ENCODE assay signal across 15 mouse cellular contexts in genomic region chr13:36654251-36654650, GRCm38 (mm10).
A peak's percentile ranks its signal among the peaks of the same experiment; 100 is the strongest.
DNase-seq lines count a peak whose midpoint lies in the region; ATAC-seq and TF ChIP-seq lines count a peak whose summit lies in the region.
"Had no signal": no experiment of that assay in that cellular context is flagged by ENCODE, and none has a peak within 500 bp of the region (broad histone marks: within the 10 kb centered on the region; RNA-seq: fewer than 3 reads in every experiment).

No protein-coding gene starts in this region.

- no peak for TF ChIP-seq POLR2A in CH12.LX (IDR thresholded peaks at IDR 0.05; ENCODE audit: low read depth, low read length)

- in situ Hi-C loops in CH12.LX (cut with MboI; ENCODE audit: low pct_ligation_motif_present, low pct_unique_long_range_greater_than_20kb, low sequenced_read_pairs) = no loop called here

- no peaks in the 10 kb centered on the region for H3K79me2 ChIP-seq in CH12.LX (replicated peaks; ENCODE audit: control insufficient read depth, extremely low read depth, insufficient read depth, poor library complexity, severe bottlenecking)

- no peak overlapping the region for H3K4me2 ChIP-seq in forebrain, postnatal 0 days (ENCODE audit: low read depth)
- H3K4me2 ChIP-seq in forebrain, embryonic 15.5 days (replicated peaks) = no peak overlapping the region
- no peak overlapping the region for H3K4me2 ChIP-seq in liver, embryonic 14.5 days (ENCODE audit: low read depth)
- H3K4me2 ChIP-seq in liver, embryonic 11.5 days = no peak overlapping the region
- no peak overlapping the region for H3K4me2 ChIP-seq in CH12.LX (ENCODE audit: insufficient read depth, low read depth, poor library complexity, severe bottlenecking)
- H3K4me2 ChIP-seq: heart, embryonic 12.5 days; limb, embryonic 12.5 days; midbrain, embryonic 12.5 days; neural tube, embryonic 13.5 days had no signal

- DNase-seq in forebrain, postnatal 0 days = peak; percentile 0
- DNase-seq in liver, embryonic 14.5 days (ENCODE audit: low read depth in 3 of 3, low spot score in 3 of 3) = no peak
- DNase-seq in liver, embryonic 11.5 days (ENCODE audit: low spot score) = no peak
- DNase-seq in 416B (ENCODE audit: low read depth) (peak; percentile 19), CH12.LX (ENCODE audit: extremely low read depth) (peak; percentile 21)
- no peak for DNase-seq in spleen, postnatal 14 days (ENCODE audit: low spot score in 2 of 2)
- DNase-seq: gastrocnemius, postnatal 14 days; kidney, postnatal 4 days; lung, postnatal 10 days had no signal

- H3K27ac ChIP-seq in forebrain, postnatal 0 days (ENCODE audit: low read depth, low read length) = no peak overlapping the region
- H3K27ac ChIP-seq in forebrain, embryonic 15.5 days (replicated peaks) = no peak overlapping the region
- H3K27ac ChIP-seq in liver, embryonic 14.5 days = no peak overlapping the region
- H3K27ac ChIP-seq in liver, embryonic 11.5 days (ENCODE audit: low read depth, low read length) = no peak overlapping the region
- H3K27ac ChIP-seq in CH12.LX (ENCODE audit: insufficient read depth, low read depth) = no peak overlapping the region
- H3K27ac ChIP-seq: limb, embryonic 12.5 days; midbrain, embryonic 12.5 days; neural tube, embryonic 13.5 days had no signal

- ATAC-seq in forebrain, postnatal 0 days = no peak
- no peak for ATAC-seq in forebrain, embryonic 15.5 days (replicated peaks)
- ATAC-seq in liver, embryonic 14.5 days (ENCODE audit: insufficient read depth) = no peak
- ATAC-seq in liver, embryonic 11.5 days (replicated peaks; ENCODE audit: low FRiP score) = no peak
- ATAC-seq: intestine, embryonic 16.5 days had no signal

- no peaks in the 10 kb centered on the region for H3K36me3 ChIP-seq in forebrain, postnatal 0 days (ENCODE audit: insufficient read depth)
- H3K36me3 ChIP-seq in forebrain, embryonic 15.5 days = no peaks in the 10 kb centered on the region
- no peaks in the 10 kb centered on the region for H3K36me3 ChIP-seq in liver, embryonic 14.5 days (replicated peaks; ENCODE audit: control insufficient read depth, insufficient read depth, low read depth)
- H3K36me3 ChIP-seq in liver, embryonic 11.5 days (ENCODE audit: control insufficient read depth, insufficient read depth, low read length) = no peaks in the 10 kb centered on the region
- no peaks in the 10 kb centered on the region for H3K36me3 ChIP-seq in CH12.LX (replicated peaks in 1 of 2; ENCODE audit: control insufficient read depth in 1 of 2, insufficient read depth in 1 of 2, low read length in 1 of 2)
- H3K36me3 ChIP-seq: heart, embryonic 12.5 days; limb, embryonic 12.5 days; midbrain, embryonic 12.5 days; neural tube, embryonic 13.5 days had no signal

- peak; percentile 41 for TF ChIP-seq RAD21 in CH12.LX (IDR thresholded peaks at IDR 0.05; ENCODE audit: low read depth, low read length)

- H3K9ac ChIP-seq in forebrain, postnatal 0 days = no peak overlapping the region
- H3K9ac ChIP-seq in forebrain, embryonic 15.5 days (replicated peaks) = no peak overlapping the region
- no peak overlapping the region for H3K9ac ChIP-seq in liver, embryonic 14.5 days (replicated peaks)
- no peak overlapping the region for H3K9ac ChIP-seq in liver, embryonic 11.5 days (ENCODE audit: low read depth, low read length)
- H3K9ac ChIP-seq in CH12.LX (ENCODE audit: insufficient read depth, low read depth) = no peak overlapping the region
- H3K9ac ChIP-seq: heart, embryonic 12.5 days; limb, embryonic 12.5 days; midbrain, embryonic 12.5 days; neural tube, embryonic 13.5 days had no signal

- no peaks in the 10 kb centered on the region for H3K9me3 ChIP-seq in forebrain, postnatal 0 days (ENCODE audit: low read length)
- H3K9me3 ChIP-seq in forebrain, embryonic 15.5 days = no peaks in the 10 kb centered on the region
- no peaks in the 10 kb centered on the region for H3K9me3 ChIP-seq in liver, embryonic 14.5 days (ENCODE audit: control insufficient read depth, low read length)
- H3K9me3 ChIP-seq in liver, embryonic 11.5 days (ENCODE audit: control insufficient read depth, low read length) = no peaks in the 10 kb centered on the region
- no peaks in the 10 kb centered on the region for H3K9me3 ChIP-seq in CH12.LX (replicated peaks; ENCODE audit: low read length)
- H3K9me3 ChIP-seq: heart, embryonic 12.5 days; limb, embryonic 12.5 days; midbrain, embryonic 12.5 days; neural tube, embryonic 13.5 days had no signal

- dilution Hi-C loops in CH12.LX (cut with MboI; ENCODE audit: extremely low pct_ligation_motif_present, extremely low pct_unique_long_range_greater_than_20kb, low sequenced_read_pairs) = no loop called here

- H3K4me1 ChIP-seq in forebrain, postnatal 0 days (ENCODE audit: insufficient read depth) = no peaks in the 10 kb centered on the region
- no peaks in the 10 kb centered on the region for H3K4me1 ChIP-seq in forebrain, embryonic 15.5 days
- H3K4me1 ChIP-seq in liver, embryonic 14.5 days (replicated peaks; ENCODE audit: control insufficient read depth in 2 of 2, insufficient read depth in 2 of 2, low read length in 1 of 2) = no peaks in the 10 kb centered on the region
- H3K4me1 ChIP-seq in liver, embryonic 11.5 days (replicated peaks; ENCODE audit: control insufficient read depth, insufficient read depth, low read length) = no peaks in the 10 kb centered on the region
- H3K4me1 ChIP-seq in CH12.LX (ENCODE audit: control insufficient read depth in 1 of 2, insufficient read depth in 2 of 2) = peaks cover 0 to 5% of the 10 kb centered on the region in 2 experiments; a peak in 1 of 4 replicates
- H3K4me1 ChIP-seq: heart, embryonic 12.5 days; limb, embryonic 12.5 days; midbrain, embryonic 12.5 days; neural tube, embryonic 13.5 days had no signal

- H3K27me3 ChIP-seq in forebrain, postnatal 0 days (ENCODE audit: insufficient read depth, low read length) = no peaks in the 10 kb centered on the region
- H3K27me3 ChIP-seq in forebrain, embryonic 15.5 days = no peaks in the 10 kb centered on the region
- no peaks in the 10 kb centered on the region for H3K27me3 ChIP-seq in liver, embryonic 14.5 days (ENCODE audit: control insufficient read depth, insufficient read depth, low read length)
- H3K27me3 ChIP-seq in liver, embryonic 11.5 days (replicated peaks; ENCODE audit: control insufficient read depth, insufficient read depth, low read length) = no peaks in the 10 kb centered on the region
- no peaks in the 10 kb centered on the region for H3K27me3 ChIP-seq in CH12.LX (replicated peaks)
- H3K27me3 ChIP-seq: heart, embryonic 12.5 days; limb, embryonic 12.5 days; midbrain, embryonic 12.5 days; neural tube, embryonic 13.5 days had no signal

- WGBS in forebrain, postnatal 0 days = 78% methylated on average over 3 of the region's 3 CpGs
- 84% methylated on average over 3 of the region's 3 CpGs for WGBS in forebrain, embryonic 15.5 days
- WGBS in liver, embryonic 14.5 days (ENCODE audit: insufficient replicate concordance) = 48% methylated on average over 3 of the region's 3 CpGs
- WGBS in liver, embryonic 11.5 days = 70% methylated on average over 3 of the region's 3 CpGs

- TF ChIP-seq CTCF in forebrain, postnatal 0 days (IDR thresholded peaks at IDR 0.05; ENCODE audit: low read depth) = no peak
- peak; percentile 33 for TF ChIP-seq CTCF in liver, embryonic 14.5 days (IDR thresholded peaks at IDR 0.05; ENCODE audit: low read depth)
- TF ChIP-seq CTCF in CH12.LX (conservative IDR thresholded peaks at IDR 0.05 in 1 of 2, IDR thresholded peaks at IDR 0.05 in 1 of 2; ENCODE audit: low read depth in 2 of 2, low read length in 2 of 2) = peak in 1 of 2 experiments; percentile 64; a peak in 3 of 4 replicates

- TF ChIP-seq EP300 in liver, embryonic 14.5 days (IDR thresholded peaks at IDR 0.05; ENCODE audit: low read depth) = no peak
- no peak for TF ChIP-seq EP300 in CH12.LX (IDR thresholded peaks at IDR 0.05; ENCODE audit: low read length)

- H3K4me3 ChIP-seq in forebrain, postnatal 0 days (ENCODE audit: low read depth, low read length) = no peak overlapping the region
- H3K4me3 ChIP-seq in forebrain, embryonic 15.5 days = no peak overlapping the region
- no peak overlapping the region for H3K4me3 ChIP-seq in liver, embryonic 14.5 days (ENCODE audit: insufficient read depth in 1 of 2, low read depth in 2 of 2, low read length in 2 of 2)
- H3K4me3 ChIP-seq in liver, embryonic 11.5 days (ENCODE audit: low read depth, low read length) = no peak overlapping the region
- H3K4me3 ChIP-seq in CH12.LX (replicated peaks in 1 of 3; ENCODE audit: low read depth in 2 of 3, low read length in 2 of 3, poor library complexity in 1 of 3) = no peak overlapping the region
- H3K4me3 ChIP-seq: heart, embryonic 12.5 days; limb, embryonic 12.5 days; midbrain, embryonic 12.5 days; neural tube, embryonic 13.5 days had no signal

TF ChIP-seq in CH12.LX, 34 proteins besides CTCF, POLR2A, EP300 and RAD21:
- no peak for TF ChIP-seq HCFC1 (IDR thresholded peaks at IDR 0.05; ENCODE audit: low read depth, low read length)
- TF ChIP-seq SMC3 (IDR thresholded peaks at IDR 0.05; ENCODE audit: low read depth, low read length) = peak; percentile 47

Comparison
In these comparisons a context has a peak if more than half of its experiments do, and no peak if none do; other contexts are left out.
1. DNase-seq: peak in forebrain, postnatal 0 days (single experiment), 416B (single experiment) and CH12.LX (single experiment); none in liver, embryonic 14.5 days (0 of 3), liver, embryonic 11.5 days (single experiment) and spleen, postnatal 14 days (0 of 2).